Mouse (Mus musculus) MEL (cell line): ENCODE measurements around the gene Card10.

Experiments used
- CHD1 ChIP-seq: IDR thresholded peaks from 2 replicates; pipeline ENCODE4 v1.6.1; 2012; ENCODE audit warnings: low read depth, mild to moderate bottlenecking, inconsistent platforms, low read length, improper control_type of control experiment
- CHD2 ChIP-seq: IDR thresholded peaks from 2 replicates; pipeline ENCODE4 v1.6.1; 2011; ENCODE audit warnings: low read length, improper control_type of control experiment
- CTCF ChIP-seq, 3 experiments: IDR thresholded peaks in 2 of 3; conservative IDR thresholded peaks in 1 of 3; 2 replicates each; pipeline ENCODE4 v1.5.1; 2011 to 2012; ENCODE audit warnings: low read length in 3 of 3, low read depth in 2 of 3, mild to moderate bottlenecking in 2 of 3, improper control_type of control experiment in 1 of 3, inconsistent platforms in 1 of 3, mixed read lengths in 1 of 3, moderate library complexity in 1 of 3; ENCODE audit not compliant: control insufficient read depth in 1 of 3, insufficient read depth in 1 of 3, poor library complexity in 1 of 3, severe bottlenecking in 1 of 3
- E2F4 ChIP-seq: IDR thresholded peaks from 2 replicates; pipeline ENCODE4 v1.6.1; 2011; ENCODE audit warnings: low read depth, low read length, improper control_type of control experiment, borderline replicate concordance
- EP300 ChIP-seq, 2 experiments: IDR thresholded peaks; 2 replicates each; pipeline ENCODE4 v1.6.1; 2011; ENCODE audit warnings: improper control_type of control experiment in 2 of 2, low read length in 2 of 2, low read depth in 1 of 2, mild to moderate bottlenecking in 1 of 2
- GABPA ChIP-seq: IDR thresholded peaks from 2 replicates; pipeline ENCODE4 v1.6.1; 2012; ENCODE audit warnings: low read depth, mild to moderate bottlenecking, inconsistent platforms, low read length, improper control_type of control experiment, moderate library complexity
- MAX ChIP-seq: IDR thresholded peaks from 2 replicates; pipeline ENCODE4 v1.6.1; 2011; ENCODE audit warnings: low read length, improper control_type of control experiment
- MYC ChIP-seq: IDR thresholded peaks from 2 replicates; pipeline ENCODE4 v1.6.1; 2011; ENCODE audit warnings: low read depth, mild to moderate bottlenecking, low read length, improper control_type of control experiment, moderate library complexity
- POLR2A ChIP-seq, 2 experiments: IDR thresholded peaks; 2 replicates each; pipeline ENCODE4 v1.6.1; 2011 to 2012; ENCODE audit warnings: low read length in 2 of 2, mild to moderate bottlenecking in 2 of 2, control low read depth in 1 of 2, improper control_type of control experiment in 1 of 2, low read depth in 1 of 2, moderate library complexity in 1 of 2; ENCODE audit not compliant: control insufficient read depth in 1 of 2, insufficient read depth in 1 of 2, poor library complexity in 1 of 2
- SIN3A ChIP-seq: IDR thresholded peaks from 2 replicates; pipeline ENCODE4 v1.6.1; 2012; ENCODE audit warnings: low read length, improper control_type of control experiment, inconsistent platforms
- TBP ChIP-seq: IDR thresholded peaks from 2 replicates; pipeline ENCODE4 v1.8.0; 2011; ENCODE audit warnings: low read depth, low read length, improper control_type of control experiment

DNA sequence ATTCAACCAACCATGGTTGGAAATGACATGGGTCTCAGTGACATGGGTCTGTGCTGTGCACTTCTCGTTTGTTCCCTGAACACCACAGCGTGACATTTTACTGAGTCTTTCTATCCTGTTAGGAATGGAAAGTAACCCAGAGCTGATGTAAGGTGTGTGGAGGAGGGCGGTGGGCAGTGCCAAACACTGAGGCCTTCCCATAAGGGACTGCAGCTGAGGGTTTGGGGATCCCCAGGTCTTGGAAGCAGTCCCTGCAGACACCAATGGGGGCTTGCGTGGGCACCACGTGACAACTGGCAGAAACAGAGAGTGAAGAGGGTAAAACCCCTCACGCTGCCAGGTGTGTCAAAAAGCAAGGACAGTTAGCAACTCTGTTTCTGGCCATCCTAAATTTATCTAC, 44.7 kb downstream of the Card10 start:
- no peak for TF ChIP-seq MYC
- no peak for TF ChIP-seq POLR2A (IDR thresholded peaks at IDR 0.05; ENCODE audit: control insufficient read depth in 1 of 2, insufficient read depth in 1 of 2, low read depth in 1 of 2, low read length in 2 of 2, poor library complexity in 1 of 2)
- TF ChIP-seq E2F4: no peak
- TF ChIP-seq TBP: no peak
- no peak for TF ChIP-seq EP300 (IDR thresholded peaks at IDR 0.05; ENCODE audit: low read depth in 1 of 2, low read length in 2 of 2)
- no peak for TF ChIP-seq SIN3A
- no peak for TF ChIP-seq GABPA
- TF ChIP-seq CTCF (IDR thresholded peaks at IDR 0.05 in 2 of 3, conservative IDR thresholded peaks at IDR 0.05 in 1 of 3; ENCODE audit: control insufficient read depth in 1 of 3, insufficient read depth in 1 of 3, low read depth in 2 of 3, low read length in 3 of 3, poor library complexity in 1 of 3, severe bottlenecking in 1 of 3): no peak
- TF ChIP-seq CHD2: no peak
- no peak for TF ChIP-seq CHD1
- no peak for TF ChIP-seq MAX
